Mouse (Mus musculus) cortical plate, adult 2 months (tissue): ENCODE measurements around the gene Ppil6.

Experiments used
- CTCF ChIP-seq: fragments of 200-500 bp; IDR thresholded peaks from 2 replicates; pipeline ENCODE4 v1.5.1; 2011; ENCODE audit warnings: mild to moderate bottlenecking, control low read depth, low read length; ENCODE audit not compliant: insufficient read depth; ENCODE audit errors: extremely low read depth
- POLR2A ChIP-seq: fragments of 200-500 bp; IDR thresholded peaks from 2 replicates; pipeline ENCODE4 v1.6.1; 2011; ENCODE audit warnings: mild to moderate bottlenecking, low read length, control low read depth; ENCODE audit not compliant: insufficient read depth; ENCODE audit errors: extremely low read depth

DNA sequence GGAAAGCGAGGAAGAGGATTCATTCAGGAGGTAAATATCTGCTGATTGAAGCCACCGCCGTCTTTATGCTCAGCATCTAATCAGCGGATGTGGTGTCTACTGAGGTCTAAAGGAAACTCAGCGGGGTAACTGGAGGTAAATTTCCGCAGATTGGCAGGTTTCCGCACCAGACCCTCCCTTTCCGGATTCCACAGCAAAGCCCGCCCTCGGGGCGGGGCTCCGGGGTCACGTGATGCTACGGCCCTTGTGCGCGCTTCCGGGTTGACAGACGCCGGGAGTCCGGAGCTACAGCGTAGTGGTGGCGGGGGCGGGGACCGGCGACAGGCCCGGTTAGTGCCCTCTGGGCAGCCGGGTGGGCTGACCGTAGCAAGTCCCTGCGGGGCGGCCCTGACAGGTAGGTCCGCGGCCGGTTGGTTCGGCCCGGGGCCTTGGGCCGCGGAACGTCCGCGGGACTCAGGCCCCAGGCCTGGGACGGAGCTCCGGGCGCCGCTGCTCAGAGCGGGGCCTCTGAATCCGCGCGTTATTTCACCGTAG, 40.0 kb upstream of the Ppil6 start, which contains the start of gene Zbtb24:
- TF ChIP-seq CTCF: no peak
- peak; percentile 83 for TF ChIP-seq POLR2A
